Mouse (Mus musculus) large intestine, adult 2 months (tissue): Measurements from ENCODE around the gene Lrrc25. TPM values are rescaled to one million over a fixed set of nuclear protein-coding genes. Genes with fewer than 3 reads are reported as not detected.

Experiments
- DNase-seq: peaks from one replicate; pipeline ENCODE4 v3.0.0-alpha.2; 2012; ENCODE audit warnings: low read depth, low spot score
- WGBS: fragments of 180-500 bp; shearing (Covaris S2); methylation state at CpG from one replicate; pipeline ENCODE4 v1.1.7; 2018; 5-methylcytosine and 5-hydroxymethylcytosine counted together
- polyA plus RNA-seq: library from polyadenylated mRNA; depleted of rRNA; stranded (reverse); fragments of >200 nt; gene quantifications from 2 replicates; pipeline ENCODE4 v1.2.3, GENCODE M21; 2012; rRNA removed

Gene Lrrc25
- polyA plus RNA-seq, 1 experiment = 7.3 TPM

- whole genome bisulfite sequencing = 62% methylated on average over 3 of the region's 3 CpGs
- DNase-seq = no peak
Measured at GRCm38 (mm10) chr8:70664631-70665030, 48.7 kb downstream of the Lrrc25 start.

GRCm38 (mm10) chr8:70665599-70665998 lies 49.6 kb downstream of the Lrrc25 start:
- WGBS = 40% methylated on average over 2 of the region's 2 CpGs
- DNase-seq = no peak

GRCm38 (mm10) chr8:70667071-70667470 lies 51.1 kb downstream of the Lrrc25 start:
- DNase-seq = no peak
- WGBS = 20% methylated on average over 5 of the region's 5 CpGs

Other genes starting within 250 kb of the Lrrc25 start
- gene Comp, start 242.6 kb upstream of the Lrrc25 start, polyA plus RNA-seq = 0.15 and 0.25 TPM in 2 replicates
- 7.6 and 9.3 TPM in 2 replicates for gene Crtc1, start 176.6 kb upstream of the Lrrc25 start, polyA plus RNA-seq
- gene Klhl26, start 139.2 kb upstream of the Lrrc25 start, polyA plus RNA-seq = 16.8 and 22.1 TPM in 2 replicates
- gene Tmem59l, start 128.8 kb upstream of the Lrrc25 start, polyA plus RNA-seq = 2.1 and 2.4 TPM in 2 replicates
- 1.1 and 2.0 TPM in 2 replicates for gene Crlf1, start 123.0 kb upstream of the Lrrc25 start, polyA plus RNA-seq
- 137 and 159 TPM in 2 replicates for gene Rex1bd, start 109.4 kb upstream of the Lrrc25 start, polyA plus RNA-seq
- 768 and 796 TPM in 2 replicates for gene Uba52, start 105.4 kb upstream of the Lrrc25 start, polyA plus RNA-seq
- 422 and 497 TPM in 2 replicates for gene Fkbp8, start 88.4 kb upstream of the Lrrc25 start, polyA plus RNA-seq
- 64.3 and 72.6 TPM in 2 replicates for gene Kxd1, start 88.2 kb upstream of the Lrrc25 start, polyA plus RNA-seq
- 24.9 and 28.2 TPM in 2 replicates for gene Ell, start 76.7 kb upstream of the Lrrc25 start, polyA plus RNA-seq
- 103 and 108 TPM in 2 replicates for gene Isyna1, start 21.8 kb upstream of the Lrrc25 start, polyA plus RNA-seq
- 110 and 122 TPM in 2 replicates for gene Ssbp4, start 7.3 kb upstream of the Lrrc25 start, polyA plus RNA-seq
- gene Gdf15, start 16.3 kb downstream of the Lrrc25 start, polyA plus RNA-seq = 1.8 and 2.2 TPM in 2 replicates
- 52.0 and 73.1 TPM in 2 replicates for gene Pgpep1, start 44.2 kb downstream of the Lrrc25 start, polyA plus RNA-seq
- gene Lsm4, start 57.1 kb downstream of the Lrrc25 start, polyA plus RNA-seq = 147 TPM in 2 replicates
- 345 and 364 TPM in 2 replicates for gene Jund, start 82.8 kb downstream of the Lrrc25 start, polyA plus RNA-seq
- 0.01 TPM in 1 of 2 replicates, not detected in the other for gene Iqcn, start 87.3 kb downstream of the Lrrc25 start, polyA plus RNA-seq
- 59.5 and 63.8 TPM in 2 replicates for gene Gm3336, start 102.4 kb downstream of the Lrrc25 start, polyA plus RNA-seq
- gene Pde4c, start 107.6 kb downstream of the Lrrc25 start, polyA plus RNA-seq = 7.7 and 7.9 TPM in 2 replicates
- gene Rab3a, start 138.5 kb downstream of the Lrrc25 start, polyA plus RNA-seq = 21.5 and 24.6 TPM in 2 replicates
- gene Mpv17l2, start 144.8 kb downstream of the Lrrc25 start, polyA plus RNA-seq = 68.6 and 76.1 TPM in 2 replicates
- gene Pik3r2, start 160.6 kb downstream of the Lrrc25 start, polyA plus RNA-seq = 82.1 and 105 TPM in 2 replicates
- 24.2 and 38.6 TPM in 2 replicates for gene Mast3, start 188.9 kb downstream of the Lrrc25 start, polyA plus RNA-seq
- 2.4 and 4.2 TPM in 2 replicates for gene Il12rb1, start 192.3 kb downstream of the Lrrc25 start, polyA plus RNA-seq
- gene Arrdc2, start 223.6 kb downstream of the Lrrc25 start, polyA plus RNA-seq = 22.2 and 25.7 TPM in 2 replicates
- 0.85 and 1.1 TPM in 2 replicates for gene Kcnn1, start 247.1 kb downstream of the Lrrc25 start, polyA plus RNA-seq